Mouse (Mus musculus) midbrain, postnatal 0 days (tissue): ENCODE data around the gene Tk1. TPM values are rescaled to one million over a fixed set of nuclear protein-coding genes. Genes with fewer than 3 reads are reported as not detected.

Source experiments
- ATAC-seq: fragments of 200-750 bp; cut with Nextera tagmentation; 2 replicates; pipeline ENCODE4 v1.8.0; 2017; ENCODE audit warnings: moderate number of reproducible peaks, mild to moderate bottlenecking, moderate TSS enrichment, moderate library complexity; ENCODE audit not compliant: low FRiP score
- DNase-seq: peaks from one replicate; pipeline ENCODE4 v3.0.0-alpha.2; 2015; ENCODE audit warnings: low spot score
- H3K27ac ChIP-seq: fragments of 300-500 bp; sonication (generic); 2 replicates; pipeline ENCODE4 v1.5.1; 2014; ENCODE audit warnings: low read depth, mild to moderate bottlenecking, low read length, mixed read lengths
- H3K27me3 ChIP-seq: fragments of 300-500 bp; sonication (generic); 2 replicates; pipeline ENCODE4 v1.6.1; 2014; ENCODE audit warnings: low read length, control low read depth, mixed read lengths; ENCODE audit not compliant: insufficient read depth
- H3K36me3 ChIP-seq: fragments of 300-500 bp; sonication (generic); 2 replicates; pipeline ENCODE4 v1.6.1; 2014; ENCODE audit warnings: low read length, control low read depth, mixed read lengths; ENCODE audit not compliant: insufficient read depth
- H3K4me1 ChIP-seq: fragments of 300-500 bp; sonication (generic); 2 replicates; pipeline ENCODE4 v1.6.1; 2014; ENCODE audit warnings: mild to moderate bottlenecking, control low read depth, antibody characterized with exemption, low read length, mixed read lengths; ENCODE audit not compliant: insufficient read depth
- H3K4me2 ChIP-seq: fragments of 300-500 bp; sonication (generic); 2 replicates; pipeline ENCODE4 v1.6.1; 2014; ENCODE audit warnings: low read depth, mild to moderate bottlenecking, low read length, mixed read lengths; ENCODE audit not compliant: poor library complexity, severe bottlenecking
- H3K4me3 ChIP-seq: fragments of 300-500 bp; sonication (generic); 2 replicates; pipeline ENCODE4 v1.5.1; 2014; ENCODE audit warnings: low read depth, mild to moderate bottlenecking, low read length, moderate library complexity
- H3K9ac ChIP-seq: fragments of 300-500 bp; sonication (generic); replicated peaks from 2 replicates; pipeline ENCODE4 v1.6.1; 2014; ENCODE audit warnings: mild to moderate bottlenecking, low read length, moderate library complexity, mixed read lengths; ENCODE audit not compliant: poor library complexity, severe bottlenecking
- H3K9me3 ChIP-seq: fragments of 300-500 bp; sonication (generic); 2 replicates; pipeline ENCODE4 v1.6.1; 2016; ENCODE audit warnings: low read length, control low read depth
- CTCF ChIP-seq: IDR thresholded peaks from 2 replicates; pipeline ENCODE4 v1.5.1; 2016; ENCODE audit warnings: antibody characterized with exemption, mild to moderate bottlenecking
- WGBS: fragments of 180-500 bp; shearing (Covaris S2); extraction: QIAGEN DNeasy Blood & Tissue Kit; methylation state at CpG from one replicate; pipeline ENCODE4 v1.1.7; 2014; 5-methylcytosine and 5-hydroxymethylcytosine counted together
- polyA plus RNA-seq: library from polyadenylated mRNA; unstranded; fragments of >200 nt; fragmentation: Nextera tagmentation; extraction: Ambion mirVana; gene quantifications from 2 replicates; pipeline ENCODE4 v1.2.1, GENCODE M21; 2015
- total RNA-seq: library from RNA; depleted of rRNA; stranded (reverse); fragments of >200 nt; gene quantifications from 2 replicates; pipeline ENCODE4 v1.2.3, GENCODE M21; 2014

Tk1 gene
- total and polyA plus RNA-seq, 2 experiments from 2014 or later: 6.5 to 8.8 TPM

- peaks cover 14% of the 10 kb centered on the region for H3K27me3 ChIP-seq
- H3K4me2 ChIP-seq: no peak overlapping the region
- H3K27ac ChIP-seq: no peak overlapping the region
- no peak overlapping the region for H3K4me3 ChIP-seq
- peak; percentile 63 for DNase-seq
- WGBS: 10% methylated on average over 10 of the region's 10 CpGs
- TF ChIP-seq CTCF: peak; percentile 70
- H3K9ac ChIP-seq: no peak overlapping the region
- no peaks in the 10 kb centered on the region for H3K9me3 ChIP-seq
- H3K36me3 ChIP-seq: no peaks in the 10 kb centered on the region
- H3K4me1 ChIP-seq: no peaks in the 10 kb centered on the region; the same call in 1 of the 2 replicates
- no peak for ATAC-seq
Measured at GRCm38 (mm10) chr11:117786294-117786693, 39.6 kb downstream of the Tk1 start.

GRCm38 (mm10) chr11:117783683-117784309 lies 42.1 kb downstream of the Tk1 start:
- Histone ChIP-seq H3K9ac (no peak overlapping the region; the same call in 1 of the 2 replicates), H3K4me1 (no peaks in the 10 kb centered on the region; the same call in 1 of the 2 replicates), H3K27me3 (peaks cover 28% of the 10 kb centered on the region), H3K27ac (no peak overlapping the region), H3K36me3 (no peaks in the 10 kb centered on the region), H3K9me3 (no peaks in the 10 kb centered on the region), H3K4me2 (peak overlapping the region; percentile 54), H3K4me3 (peak overlapping the region; percentile 23; the same call in 1 of the 2 replicates)
- no peak for ATAC-seq
- no peak for TF ChIP-seq CTCF
- DNase-seq: no peak
- WGBS: 42% methylated on average over 10 of the region's 10 CpGs

DNA sequence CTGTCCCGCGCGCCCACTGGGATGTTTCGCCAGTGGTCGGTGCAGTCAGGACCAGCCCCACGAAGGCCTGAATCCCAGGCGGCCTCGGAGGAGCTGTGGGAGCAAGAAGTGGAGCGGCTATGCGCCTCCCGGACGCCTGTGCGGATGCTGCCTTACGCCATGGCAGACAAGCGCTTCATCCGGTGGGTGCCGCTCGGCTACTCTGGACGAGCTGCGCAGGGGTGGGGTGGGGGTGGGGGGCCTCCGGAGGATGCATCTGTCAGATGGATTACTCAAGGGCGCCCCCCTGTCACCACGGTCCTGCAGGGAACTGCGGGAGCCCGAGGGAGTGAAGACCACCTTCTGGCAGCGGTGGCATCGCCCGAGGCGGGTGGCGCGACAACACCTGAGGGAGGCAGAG lies 42.8 kb downstream of the Tk1 start:
- DNase-seq (peak; percentile 67), ATAC-seq (peak; percentile 31; the same call in 1 of the 2 replicates)
- Histone ChIP-seq H3K9ac (peak overlapping the region; percentile 33; the same call in 1 of the 2 replicates), H3K4me1 (no peaks in the 10 kb centered on the region; the same call in 1 of the 2 replicates), H3K27ac (no peak overlapping the region), H3K9me3 (no peaks in the 10 kb centered on the region), H3K4me2 (peak overlapping the region; percentile 54), H3K36me3 (no peaks in the 10 kb centered on the region), H3K27me3 (peaks cover 28% of the 10 kb centered on the region), H3K4me3 (peak overlapping the region; percentile 23)
- WGBS: 5% methylated on average over 31 of the region's 31 CpGs
- TF ChIP-seq CTCF: peak; percentile 64

GRCm38 (mm10) chr11:117782705-117783034 lies 43.2 kb downstream of the Tk1 start:
- H3K9ac ChIP-seq: 0 out of 2 replicates have a peak overlapping the region, but pooled peaks have one; percentile 33
- WGBS: 58% methylated on average over 9 of the region's 9 CpGs
- ATAC-seq (no peak), DNase-seq (no peak)
- no peaks in the 10 kb centered on the region for H3K36me3 ChIP-seq
- H3K4me3 ChIP-seq: peak overlapping the region; percentile 23
- peak overlapping the region; percentile 54 for H3K4me2 ChIP-seq
- H3K4me1 ChIP-seq: no peaks in the 10 kb centered on the region; the same call in 1 of the 2 replicates
- TF ChIP-seq CTCF: no peak
- no peaks in the 10 kb centered on the region for H3K9me3 ChIP-seq
- H3K27me3 ChIP-seq: peaks cover 28% of the 10 kb centered on the region
- no peak overlapping the region for H3K27ac ChIP-seq

GRCm38 (mm10) chr11:117781993-117782704 lies 43.7 kb downstream of the Tk1 start, which contains the start of the genes Tmc8 and Tmc6:
TSS of gene Tmc8 (plus strand) at chr11:117782076.
TSS of gene Tmc6 (minus strand) at chr11:117782198.
- Histone ChIP-seq H3K27ac (no peak within 1 kb of the TSS; the same call in 1 of the 2 replicates), H3K36me3 (no peaks in the 10 kb centered on the region), H3K9me3 (no peaks in the 10 kb centered on the region), H3K4me3 (peak within 1 kb of the TSS; percentile 23), H3K4me2 (peak within 1 kb of the TSS; percentile 54), H3K4me1 (no peaks in the 10 kb centered on the region; the same call in 1 of the 2 replicates), H3K27me3 (peaks cover 28% of the 10 kb centered on the region), H3K9ac (peak within 1 kb of the TSS; percentile 33; the same call in 1 of the 2 replicates)
- ATAC-seq (no peak), DNase-seq (no peak)
- no peak for TF ChIP-seq CTCF
- WGBS: 53% methylated on average over 19 of the region's 24 CpGs
